Mouse (Mus musculus): ENCODE data around the gene Cdk12. TPM values are rescaled to one million over a fixed set of nuclear protein-coding genes. Genes with fewer than 3 reads are reported as not detected.

The Cdk12 gene
- 52.9 TPM for polyA plus RNA-seq (2015; fragmentation: Illumina TruSeq; extraction: RNeasy Lipid Tissue Mini Kit (QIAGEN cat#74804); ENCODE audit: insufficient read depth, low replicate concordance)

GRCm38 (mm10) chr11:98202641-98203350 is at the start of gene Cdk12:
Cdk12 (plus strand) TSS chr11:98203059.

GRCm38 (mm10) chr11:98192901-98193805 is 9.7 kb upstream of the Cdk12 start, which contains the start of gene Med1:
Med1 (minus strand) TSS chr11:98193293.

Other genes with a start within 250 kb of the Cdk12 start
- 3.3 TPM for gene Plxdc1, start 216.6 kb upstream of the Cdk12 start, polyA plus RNA-seq (2015; fragmentation: Illumina TruSeq; extraction: RNeasy Lipid Tissue Mini Kit (QIAGEN cat#74804); ENCODE audit: insufficient read depth, low replicate concordance)
- gene Arl5c, start 206.9 kb upstream of the Cdk12 start, polyA plus RNA-seq (2015; fragmentation: Illumina TruSeq; extraction: RNeasy Lipid Tissue Mini Kit (QIAGEN cat#74804); ENCODE audit: insufficient read depth, low replicate concordance): 88.7 TPM
- gene Cacnb1, start 180.0 kb upstream of the Cdk12 start, polyA plus RNA-seq (2015; fragmentation: Illumina TruSeq; extraction: RNeasy Lipid Tissue Mini Kit (QIAGEN cat#74804); ENCODE audit: insufficient read depth, low replicate concordance): 2.7 TPM
- gene Rpl19, start 176.3 kb upstream of the Cdk12 start, polyA plus RNA-seq (2015; fragmentation: Illumina TruSeq; extraction: RNeasy Lipid Tissue Mini Kit (QIAGEN cat#74804); ENCODE audit: insufficient read depth, low replicate concordance): 1,635 TPM
- 5.7 TPM for gene Stac2, start 149.6 kb upstream of the Cdk12 start, polyA plus RNA-seq (2015; fragmentation: Illumina TruSeq; extraction: RNeasy Lipid Tissue Mini Kit (QIAGEN cat#74804); ENCODE audit: insufficient read depth, low replicate concordance)
- gene Fbxl20, start 52.7 kb upstream of the Cdk12 start, polyA plus RNA-seq (2015; fragmentation: Illumina TruSeq; extraction: RNeasy Lipid Tissue Mini Kit (QIAGEN cat#74804); ENCODE audit: insufficient read depth, low replicate concordance): 38.5 TPM
- gene Med1, start 9.8 kb upstream of the Cdk12 start, polyA plus RNA-seq (2015; fragmentation: Illumina TruSeq; extraction: RNeasy Lipid Tissue Mini Kit (QIAGEN cat#74804); ENCODE audit: insufficient read depth, low replicate concordance): 63.3 TPM
- not detected for gene Neurod2, start 126.6 kb downstream of the Cdk12 start, polyA plus RNA-seq (2015; fragmentation: Illumina TruSeq; extraction: RNeasy Lipid Tissue Mini Kit (QIAGEN cat#74804); ENCODE audit: insufficient read depth, low replicate concordance)
- gene Ppp1r1b, start 145.3 kb downstream of the Cdk12 start, polyA plus RNA-seq (2015; fragmentation: Illumina TruSeq; extraction: RNeasy Lipid Tissue Mini Kit (QIAGEN cat#74804); ENCODE audit: insufficient read depth, low replicate concordance): not detected
- gene Stard3, start 155.3 kb downstream of the Cdk12 start, polyA plus RNA-seq (2015; fragmentation: Illumina TruSeq; extraction: RNeasy Lipid Tissue Mini Kit (QIAGEN cat#74804); ENCODE audit: insufficient read depth, low replicate concordance): 23.7 TPM
- gene Tcap, start 180.8 kb downstream of the Cdk12 start, polyA plus RNA-seq (2015; fragmentation: Illumina TruSeq; extraction: RNeasy Lipid Tissue Mini Kit (QIAGEN cat#74804); ENCODE audit: insufficient read depth, low replicate concordance): not detected
- gene Pnmt, start 183.4 kb downstream of the Cdk12 start, polyA plus RNA-seq (2015; fragmentation: Illumina TruSeq; extraction: RNeasy Lipid Tissue Mini Kit (QIAGEN cat#74804); ENCODE audit: insufficient read depth, low replicate concordance): not detected
- 3.6 TPM for gene Pgap3, start 197.4 kb downstream of the Cdk12 start, polyA plus RNA-seq (2015; fragmentation: Illumina TruSeq; extraction: RNeasy Lipid Tissue Mini Kit (QIAGEN cat#74804); ENCODE audit: insufficient read depth, low replicate concordance)
- gene Erbb2, start 209.4 kb downstream of the Cdk12 start, polyA plus RNA-seq (2015; fragmentation: Illumina TruSeq; extraction: RNeasy Lipid Tissue Mini Kit (QIAGEN cat#74804); ENCODE audit: insufficient read depth, low replicate concordance): 1.2 TPM
- gene Mien1, start 235.9 kb downstream of the Cdk12 start, polyA plus RNA-seq (2015; fragmentation: Illumina TruSeq; extraction: RNeasy Lipid Tissue Mini Kit (QIAGEN cat#74804); ENCODE audit: insufficient read depth, low replicate concordance): 99.5 TPM
- 0.41 TPM for gene Grb7, start 243.3 kb downstream of the Cdk12 start, polyA plus RNA-seq (2015; fragmentation: Illumina TruSeq; extraction: RNeasy Lipid Tissue Mini Kit (QIAGEN cat#74804); ENCODE audit: insufficient read depth, low replicate concordance)